Mouse (Mus musculus) R1 (cell line): ENCODE measurements around the gene Rpl7l1.
A peak's percentile ranks its signal among the peaks of the same experiment; 100 is the strongest.

ENCODE experiments used
- DNase-seq: peaks from one replicate; pipeline ENCODE4 v3.0.0-alpha.2; 2018; ENCODE audit warnings: low read depth, low spot score

Rpl7l1 gene

DNA sequence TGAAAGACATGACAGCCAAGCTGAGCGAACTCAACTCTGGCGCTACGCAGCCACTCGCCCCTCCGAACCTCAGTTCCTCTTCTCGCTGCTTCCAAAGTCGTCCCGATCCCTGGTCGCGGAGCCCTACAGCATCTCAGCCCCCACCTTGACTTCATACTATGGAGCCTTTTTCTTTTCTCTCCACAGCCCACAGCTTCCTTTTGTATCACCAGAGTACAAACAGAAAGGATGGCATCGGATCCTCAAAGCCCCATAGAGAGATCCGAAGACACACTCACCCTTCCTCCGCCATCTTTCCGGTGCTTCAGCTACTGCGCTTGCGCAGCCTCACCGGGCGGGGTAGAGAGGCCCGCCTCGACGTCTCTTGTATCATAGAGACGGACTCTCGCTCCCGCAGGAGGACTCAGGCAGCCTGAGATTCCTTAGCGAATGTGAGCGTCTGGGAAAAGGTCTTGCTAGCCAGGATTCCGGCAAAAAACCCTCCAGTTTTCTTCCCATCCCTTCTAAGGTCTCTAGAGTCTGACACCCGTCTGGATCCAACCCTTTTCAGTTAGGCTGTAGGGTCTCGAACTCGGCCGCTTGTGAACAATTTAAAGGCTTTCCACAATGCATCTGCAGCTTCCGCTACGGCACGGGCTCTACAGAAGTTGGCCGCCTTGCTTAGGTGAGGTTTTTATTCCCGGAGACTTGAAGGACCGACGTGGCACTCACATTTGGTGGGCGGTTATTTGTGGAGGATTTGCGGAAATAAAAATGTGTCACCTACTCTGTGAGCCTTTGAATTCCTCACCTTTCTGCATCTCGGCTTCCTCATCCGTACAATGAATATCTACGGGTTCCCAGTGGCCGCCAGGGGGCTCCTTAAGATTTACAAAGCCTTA lies at the start of gene Rpl7l1:
TSS of gene Rpl7l1 (minus strand) at position 332 of the 881 bp plus-strand sequence.
- peak; percentile 97 for DNase-seq

DNA sequence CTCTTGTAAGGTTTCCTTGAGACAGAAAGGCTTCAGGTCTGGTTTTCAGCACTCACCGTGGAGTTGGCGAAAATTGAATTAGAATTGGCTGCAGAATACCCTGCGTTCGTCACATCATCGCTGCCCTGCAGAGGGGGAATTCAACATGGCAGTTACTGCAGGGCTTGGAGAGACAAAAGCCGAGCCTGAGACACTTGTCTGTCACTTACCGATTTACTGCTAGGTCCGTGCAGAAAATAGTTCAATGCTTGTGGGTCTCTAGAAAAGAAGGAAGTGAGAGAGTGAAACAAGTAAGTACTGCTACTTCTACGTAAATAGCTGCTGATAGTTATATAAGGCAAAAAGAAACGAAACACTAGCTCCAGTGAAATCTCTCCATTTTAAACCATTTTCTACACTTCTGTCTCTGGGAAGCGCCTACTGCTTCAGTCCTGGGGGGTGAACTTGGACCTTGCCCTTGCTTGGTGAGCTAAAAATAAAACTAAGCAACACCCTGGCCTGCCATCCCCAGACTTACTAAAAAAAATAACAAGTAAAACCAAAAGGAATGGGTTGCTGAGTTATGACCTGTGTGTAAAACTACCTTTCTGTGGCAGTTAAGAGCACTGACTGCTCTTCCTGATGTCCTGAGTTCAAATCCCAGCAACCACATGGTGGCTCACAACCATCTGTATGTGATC lies 47.5 kb upstream of the Rpl7l1 start:
- DNase-seq, result no peak

DNA sequence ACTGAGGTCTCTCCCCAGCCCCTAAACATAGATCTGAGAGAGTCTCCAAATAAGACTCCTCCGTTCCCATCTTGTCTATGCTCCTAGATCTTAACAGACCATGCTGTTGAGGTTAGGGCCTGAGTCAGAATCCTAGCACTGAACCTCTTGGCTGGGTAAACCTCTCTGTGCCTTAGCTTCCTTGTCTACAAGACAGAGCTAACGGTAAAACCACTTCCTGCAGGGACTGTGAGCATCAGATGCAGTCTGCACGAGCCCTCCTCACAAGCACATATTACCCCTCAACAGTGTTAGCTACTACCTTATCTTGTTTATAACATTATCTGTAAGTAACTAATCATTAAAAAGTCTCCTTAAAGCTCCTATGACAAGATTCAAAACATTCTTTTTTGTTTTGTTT lies 46.5 kb upstream of the Rpl7l1 start:
- no peak for DNase-seq

DNA sequence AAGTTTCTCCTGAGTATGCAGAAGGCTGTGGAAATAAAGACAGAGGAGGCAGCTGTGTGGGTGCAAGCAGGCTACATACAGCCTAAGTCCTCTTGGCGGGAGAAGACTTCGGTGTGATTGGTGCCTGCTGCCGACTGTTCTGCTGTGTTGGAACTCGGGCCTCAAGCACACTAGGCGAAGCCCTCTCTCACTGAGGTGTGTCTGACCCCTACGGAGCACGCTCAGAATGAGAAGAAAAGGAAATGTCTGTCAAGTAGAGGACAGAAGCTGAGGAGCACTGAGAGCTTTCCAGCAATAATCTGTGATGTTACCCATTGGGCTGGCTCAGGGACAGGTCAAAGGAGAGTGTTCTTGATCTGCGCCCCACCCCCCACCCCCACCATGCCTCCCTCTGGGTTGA lies 40.6 kb upstream of the Rpl7l1 start:
- peak; percentile 85 for DNase-seq

DNA sequence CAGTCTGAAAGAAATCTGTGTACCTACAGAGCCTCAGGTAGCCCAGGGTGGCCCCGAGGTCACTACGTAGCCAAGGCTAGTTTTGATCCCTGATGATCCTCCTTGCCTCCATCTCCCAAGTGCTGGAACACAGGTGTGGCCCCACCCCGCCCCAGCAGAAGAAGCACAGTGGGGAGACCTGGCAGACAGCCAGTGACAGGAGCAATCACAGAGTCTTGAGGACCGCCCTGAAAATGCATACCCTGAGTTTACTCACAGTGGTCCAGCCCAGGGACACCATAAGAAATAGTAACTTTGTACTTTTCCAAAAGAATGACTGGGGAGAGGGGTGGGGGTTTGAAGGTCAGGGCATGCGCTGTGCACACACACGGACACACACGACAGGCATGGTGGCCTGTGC lies 38.2 kb upstream of the Rpl7l1 start:
- peak; percentile 70 for DNase-seq

DNA sequence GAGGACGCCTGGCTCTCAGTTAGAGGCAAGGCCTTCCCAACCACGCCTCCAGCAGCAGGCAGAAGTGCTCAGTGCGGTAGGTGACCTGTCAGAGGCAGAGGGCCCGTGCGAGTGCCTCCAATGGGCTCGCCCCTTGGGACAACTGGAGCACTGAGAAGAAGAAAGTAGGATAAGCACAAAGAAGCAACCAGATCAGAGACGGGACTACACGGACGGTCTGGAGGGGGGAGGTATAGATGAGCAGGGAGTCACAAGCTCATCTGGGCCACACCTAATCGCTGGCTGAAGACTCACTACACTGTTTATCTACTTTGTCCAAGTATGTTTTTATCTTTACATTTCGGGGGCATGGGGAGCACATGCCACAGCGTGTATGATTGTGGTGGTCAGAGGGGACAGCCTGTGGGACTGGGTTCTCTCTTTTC lies 35.3 kb upstream of the Rpl7l1 start:
- peak; percentile 79 for DNase-seq

DNA sequence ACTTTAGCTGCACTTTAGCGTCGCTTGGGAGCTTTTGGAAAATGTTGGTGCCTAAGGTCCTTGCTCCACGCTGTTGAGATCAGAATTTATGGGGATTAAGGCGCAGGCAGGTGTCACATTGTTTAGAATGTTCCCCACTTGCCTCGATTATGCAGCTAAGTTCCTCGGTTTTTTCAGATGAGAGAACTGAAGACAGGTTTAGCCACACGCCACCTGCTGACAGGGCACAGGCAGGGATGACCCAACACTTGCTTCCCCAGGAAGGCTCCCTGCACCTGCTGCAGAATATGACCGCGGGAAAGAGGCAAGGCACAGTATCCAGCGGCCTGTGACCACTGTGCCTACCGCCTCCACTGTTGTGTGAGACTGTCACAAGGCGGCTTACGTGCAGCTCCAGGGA lies 33.8 kb upstream of the Rpl7l1 start:
- peak; percentile 69 for DNase-seq

DNA sequence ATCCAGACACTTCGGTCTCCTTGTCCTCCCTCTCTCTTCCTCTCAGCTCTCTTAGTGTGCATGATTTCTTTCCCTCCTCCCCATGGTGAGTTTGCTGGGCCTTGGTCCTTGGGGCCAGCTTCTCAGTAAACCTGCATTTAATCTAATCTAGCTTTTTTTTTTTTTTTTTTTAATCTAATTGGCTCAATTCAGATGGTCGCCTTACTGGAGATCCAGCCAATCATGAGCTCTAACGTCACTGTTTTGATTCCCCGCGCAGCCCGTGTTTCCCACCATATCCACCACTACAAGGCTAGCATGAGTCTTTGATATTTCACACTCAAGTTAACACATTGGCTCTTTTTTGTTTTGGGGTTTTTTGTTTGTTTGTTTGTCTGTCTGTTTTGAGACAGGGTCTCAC lies 32.0 kb upstream of the Rpl7l1 start:
- peak; percentile 68 for DNase-seq

DNA sequence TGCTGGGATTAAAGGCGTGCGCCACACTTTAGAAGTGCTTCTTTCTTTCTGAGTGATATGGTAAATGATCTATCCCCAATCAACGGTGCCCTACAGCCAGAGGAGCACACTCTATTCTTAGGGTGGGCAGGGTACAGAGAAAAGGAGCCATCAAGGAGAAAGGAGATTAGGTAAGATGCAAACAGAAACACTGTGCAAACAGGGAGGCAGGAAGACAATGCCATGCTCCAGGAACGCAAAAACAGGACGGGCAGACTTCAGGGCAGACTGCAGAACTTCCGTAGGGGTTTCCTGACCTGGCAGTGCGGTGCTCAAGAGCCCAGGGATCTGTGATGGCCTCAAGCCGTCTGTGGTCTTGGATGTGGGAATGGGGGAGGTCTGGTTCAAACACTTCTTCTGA lies 31.2 kb upstream of the Rpl7l1 start:
- peak; percentile 62 for DNase-seq

DNA sequence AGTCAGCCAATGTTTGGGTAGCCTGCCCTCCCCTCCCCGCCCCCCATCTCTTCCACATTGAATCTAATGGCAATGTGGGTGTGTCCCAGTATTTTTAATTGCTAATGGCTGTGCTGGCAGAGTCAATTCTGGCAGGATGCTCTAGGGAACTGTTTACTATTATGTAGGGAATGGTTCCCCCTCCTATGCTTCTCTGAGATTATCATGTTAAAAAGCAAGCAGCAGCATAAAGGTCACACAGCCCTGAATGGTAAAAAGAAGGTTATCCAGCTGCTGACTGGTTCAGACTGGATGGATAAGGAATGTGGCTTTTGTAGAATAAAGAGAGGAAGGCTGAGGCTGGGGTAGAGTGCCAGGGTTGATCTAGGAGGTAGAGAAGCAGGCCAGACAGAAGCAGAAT lies 30.0 kb upstream of the Rpl7l1 start:
- DNase-seq, result peak; percentile 100

DNA sequence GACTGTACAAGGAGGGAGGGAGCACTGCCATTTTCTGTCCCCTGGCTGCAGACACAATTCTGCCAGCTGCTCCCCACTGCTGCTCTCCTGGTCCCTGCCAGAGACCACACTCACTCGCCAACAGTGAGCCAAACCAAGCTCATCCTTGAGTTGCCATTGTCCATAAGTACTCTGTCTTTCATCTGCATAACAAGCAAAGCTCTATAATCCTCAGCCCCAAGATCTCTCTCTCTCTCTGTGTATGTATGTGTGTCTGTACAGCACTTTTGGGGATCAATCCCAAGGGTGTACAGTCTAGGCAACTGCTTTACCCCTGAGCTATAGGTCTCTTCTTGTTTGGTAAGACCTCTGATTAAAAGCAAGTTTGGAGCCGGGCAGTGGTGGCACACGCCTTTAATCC lies 28.2 kb upstream of the Rpl7l1 start:
- DNase-seq, result peak; percentile 78

DNA sequence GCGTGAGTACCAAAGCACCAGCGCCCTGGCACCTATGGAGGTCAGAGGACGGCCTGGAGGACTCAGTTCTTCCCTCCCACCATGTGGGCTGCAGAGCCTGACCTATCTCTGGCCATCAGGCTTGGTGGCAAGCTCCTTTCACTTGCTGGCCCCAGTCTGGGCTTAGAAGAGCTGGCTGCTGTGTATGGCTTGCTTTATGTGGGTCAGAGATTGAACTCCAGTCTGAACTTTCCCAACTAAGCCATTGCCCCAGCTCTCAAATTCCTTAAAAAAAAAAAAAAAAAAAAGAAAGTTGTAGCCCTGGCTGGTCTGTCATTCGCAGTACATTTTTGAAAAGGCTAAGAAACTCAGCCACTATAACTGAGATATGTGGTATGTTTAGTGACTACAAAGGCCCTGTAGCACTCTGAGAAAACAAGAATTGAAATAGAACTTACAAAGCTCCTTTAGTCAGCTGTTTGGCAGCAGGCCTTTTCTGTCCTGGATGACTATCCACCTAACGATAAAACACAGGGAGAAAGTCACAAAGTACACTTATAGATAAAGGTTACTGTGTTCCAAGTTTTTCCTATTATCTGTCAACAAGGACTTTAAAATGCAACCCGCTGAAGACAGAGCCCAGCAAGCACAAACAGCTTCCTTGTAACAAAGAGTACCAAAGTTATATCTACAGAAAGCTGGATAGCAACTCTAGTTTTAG lies 26.8 kb upstream of the Rpl7l1 start:
- DNase-seq, result no peak

DNA sequence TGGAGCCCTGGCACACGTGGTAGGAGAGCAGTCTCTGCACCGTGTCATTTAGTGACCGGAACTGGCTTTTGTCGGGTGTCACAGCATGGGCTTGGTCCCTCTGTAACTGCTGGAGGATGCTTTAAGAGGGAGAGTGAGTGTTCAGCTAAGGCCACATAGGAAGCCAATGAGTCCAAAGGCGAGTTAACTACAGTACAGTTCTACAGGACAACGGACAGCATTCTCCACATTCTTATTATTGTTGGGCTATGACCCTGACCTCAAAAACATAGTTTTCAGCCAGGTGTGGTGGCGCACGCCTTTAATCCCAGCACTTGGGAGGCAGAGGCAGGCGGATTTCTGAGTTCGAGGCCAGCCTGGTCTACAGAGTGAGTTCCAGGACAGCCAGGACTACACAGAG lies 25.9 kb upstream of the Rpl7l1 start:
- peak; percentile 86 for DNase-seq

DNA sequence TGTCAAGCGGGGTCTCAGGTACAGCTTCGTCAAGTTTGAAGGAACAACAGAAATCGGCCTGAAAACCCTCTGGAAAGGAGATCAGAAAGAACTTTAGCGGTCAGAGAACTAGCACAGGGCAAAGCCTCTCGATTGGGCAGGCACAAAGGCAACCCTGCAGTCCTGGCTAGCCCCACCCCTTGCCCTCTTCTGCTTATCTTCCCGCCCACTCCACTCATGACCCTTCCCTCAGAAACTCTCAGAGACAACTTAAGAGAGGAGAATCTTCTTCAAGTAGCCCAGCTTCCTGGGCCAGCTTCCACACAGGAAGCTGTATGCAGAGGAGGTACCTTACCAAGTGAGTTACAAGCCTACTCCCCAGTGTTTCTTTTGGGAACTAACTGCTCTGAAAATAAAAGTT lies 19.3 kb upstream of the Rpl7l1 start:
- DNase-seq, result peak; percentile 65

DNA sequence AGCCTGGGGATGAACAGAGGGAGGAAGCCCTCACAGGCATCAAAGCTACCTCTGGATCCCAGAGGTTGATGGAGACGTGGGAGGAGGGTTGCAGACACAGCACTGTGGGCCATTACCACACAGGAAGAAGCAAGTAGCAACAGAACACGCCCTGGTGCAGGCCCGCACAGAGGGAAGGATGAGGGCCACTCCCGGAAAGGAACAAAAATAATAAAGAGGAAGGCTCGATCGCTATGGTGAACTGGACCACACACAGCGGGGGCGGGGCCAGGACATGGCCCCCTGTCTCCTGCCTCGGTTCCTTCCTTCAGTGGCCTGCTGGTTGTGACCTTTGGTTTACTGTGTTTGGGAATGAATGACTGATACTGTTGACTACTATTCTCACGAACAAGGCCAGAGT lies 17.2 kb upstream of the Rpl7l1 start:
- DNase-seq, result peak; percentile 94

DNA sequence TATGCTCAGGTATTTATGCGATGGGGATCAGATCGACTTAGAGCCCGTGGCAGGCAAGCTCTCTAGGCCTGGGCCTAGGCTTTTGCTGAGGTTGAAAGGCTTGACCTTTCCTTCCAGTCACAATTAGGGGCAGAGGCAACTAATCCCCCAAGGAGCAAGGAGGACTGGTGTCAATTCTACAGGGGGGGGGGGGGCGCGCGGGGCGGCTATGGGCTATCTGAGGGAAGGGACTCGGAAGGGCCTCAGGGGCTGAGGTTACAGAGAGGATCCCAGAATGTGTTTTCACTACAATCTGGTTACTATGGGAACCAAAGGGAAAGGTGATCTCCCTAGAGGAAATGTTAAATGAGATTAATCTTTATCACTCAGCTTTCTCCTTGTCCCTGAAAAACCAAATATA lies 14.9 kb upstream of the Rpl7l1 start:
- DNase-seq, result peak; percentile 51

DNA sequence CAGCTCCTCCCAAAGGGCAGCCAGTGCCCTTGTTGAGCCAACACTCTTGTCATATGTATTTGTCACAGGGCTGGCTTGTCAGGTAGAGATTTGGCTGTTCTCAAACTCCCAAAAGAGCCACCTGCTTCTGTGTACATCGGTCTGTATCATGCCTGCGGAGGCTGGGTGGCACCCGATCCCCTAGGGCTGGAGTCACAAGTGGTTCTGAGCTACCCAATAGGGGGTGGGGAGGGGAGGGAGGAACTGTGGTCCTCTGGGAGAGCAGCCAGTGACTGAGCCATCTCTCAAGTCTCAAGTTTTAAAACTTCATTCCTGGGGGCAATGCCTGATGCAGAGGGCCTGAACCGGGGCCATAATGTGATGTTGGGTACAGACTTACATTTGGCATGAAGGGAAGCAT lies 14.3 kb upstream of the Rpl7l1 start:
- no peak for DNase-seq

DNA sequence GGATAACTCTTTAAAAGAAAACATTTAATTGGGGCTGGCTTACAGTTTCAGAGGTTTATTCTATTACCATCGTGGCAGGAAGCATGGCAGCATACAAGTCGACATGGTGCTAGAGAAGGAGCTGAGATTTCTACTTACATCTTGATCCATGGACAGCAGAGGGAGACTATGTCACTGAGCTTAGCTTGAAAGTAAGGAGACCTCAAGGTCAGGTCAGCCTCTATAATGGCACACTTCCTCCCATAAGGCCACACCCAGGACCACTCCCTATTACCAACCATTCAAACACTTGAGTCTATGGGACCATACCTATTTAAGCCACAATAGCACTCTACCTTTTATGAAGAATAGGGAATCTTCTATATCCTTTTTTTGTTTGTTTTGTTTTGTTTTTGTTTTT lies 10.5 kb upstream of the Rpl7l1 start:
- DNase-seq, result peak; percentile 93

DNA sequence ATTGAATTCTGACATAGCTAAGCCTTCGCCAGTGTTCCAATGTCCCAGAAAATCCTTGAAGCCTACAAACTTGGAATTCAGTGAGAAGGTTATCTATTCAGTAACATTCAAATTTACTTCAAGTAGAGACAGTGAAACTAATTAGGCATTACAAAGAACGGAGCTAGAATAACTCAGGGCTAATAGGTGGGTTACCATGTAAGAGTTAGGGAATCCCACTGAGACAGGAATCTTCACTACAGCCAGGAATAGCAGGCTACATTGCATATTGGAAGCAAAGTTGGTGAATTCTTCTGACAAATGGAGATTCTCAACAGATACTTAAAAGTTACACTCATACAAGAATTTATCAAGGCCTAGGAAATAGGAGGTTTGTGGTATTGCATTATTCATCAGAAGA lies 5.5 kb upstream of the Rpl7l1 start:
- peak; percentile 69 for DNase-seq

DNA sequence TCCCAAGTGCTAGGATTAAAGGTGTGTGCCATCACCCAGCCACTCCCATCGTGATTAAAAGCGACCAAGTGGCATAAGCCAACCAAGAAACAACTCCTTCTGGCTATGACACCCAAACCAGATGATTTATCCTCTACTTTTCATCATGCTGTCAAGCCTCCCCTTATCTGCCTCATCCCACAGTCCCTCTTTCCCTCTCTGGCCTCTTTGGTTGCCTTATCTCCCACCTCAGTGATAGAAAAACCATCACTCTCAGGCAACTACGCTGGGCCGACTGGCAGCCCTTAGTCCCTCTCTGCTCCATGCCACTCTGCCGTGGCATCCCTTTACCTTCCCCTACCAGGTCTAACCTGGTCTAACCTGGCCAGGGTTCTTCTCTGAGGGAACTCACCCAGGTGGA lies 4.5 kb upstream of the Rpl7l1 start:
- no peak for DNase-seq

DNA sequence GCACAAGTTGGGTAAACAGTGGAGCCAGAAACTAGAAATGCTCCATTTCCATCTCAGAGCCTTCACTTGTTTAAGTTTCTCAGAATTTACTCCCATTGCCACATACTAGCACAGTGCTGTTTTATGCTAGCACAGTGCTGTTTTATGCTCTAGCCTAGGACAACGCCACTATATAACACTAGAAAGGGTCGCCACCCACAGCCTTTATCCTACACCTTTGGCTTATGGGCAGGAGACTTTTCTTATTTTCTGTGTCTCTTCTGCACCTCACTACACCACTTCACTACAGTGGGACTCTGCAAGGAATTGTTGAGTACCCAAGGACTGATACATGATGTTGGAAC lies 722 bp upstream of the Rpl7l1 start:
- no peak for DNase-seq

DNA sequence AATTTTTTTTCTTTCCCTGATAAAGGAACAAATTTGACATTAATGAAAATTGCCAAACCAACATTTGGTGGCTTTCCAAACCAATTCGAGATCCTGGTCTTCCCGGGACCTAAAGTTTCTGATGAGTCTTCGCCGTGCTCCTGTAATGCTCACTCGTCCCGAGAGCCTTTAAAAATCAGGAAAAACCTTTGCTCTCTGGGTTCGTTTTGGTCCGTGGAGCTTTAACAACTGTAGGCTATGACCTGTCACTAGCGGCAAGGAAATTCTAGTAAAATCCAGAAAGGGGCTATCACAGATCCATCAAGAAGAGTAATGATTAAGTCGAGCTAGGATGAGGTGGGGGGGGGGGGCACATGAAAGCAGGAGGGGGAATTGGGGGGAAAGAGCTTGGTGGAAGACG lies 596 bp downstream of the Rpl7l1 start:
- DNase-seq, result no peak

DNA sequence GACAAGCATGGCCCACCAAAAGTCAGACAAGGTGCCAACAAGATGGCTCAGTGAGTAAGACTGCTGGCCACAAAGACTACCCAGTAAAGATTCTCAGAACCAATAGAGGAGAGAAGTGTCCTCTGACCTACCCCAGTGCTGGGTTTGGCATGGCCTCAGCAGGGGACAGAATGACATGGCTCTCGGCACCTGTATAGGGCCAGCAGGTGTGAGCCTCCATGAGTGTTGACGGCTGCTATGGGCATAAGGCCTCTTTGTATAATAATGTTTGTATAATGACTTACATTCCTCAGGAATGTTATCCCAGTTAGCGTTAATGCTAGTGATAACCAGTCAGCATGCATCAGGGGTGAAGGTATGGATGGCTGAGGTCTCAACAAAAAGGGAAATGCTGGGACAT lies 6.4 kb downstream of the Rpl7l1 start:
- DNase-seq, result no peak
